Mouse (Mus musculus) limb, embryonic 10.5 days (tissue): ENCODE results near the gene Usp17ld. TPM values are rescaled to one million over a fixed set of nuclear protein-coding genes. Genes with fewer than 3 reads are reported as not detected.
"Not testable (repeated sequence)": the region's sequence is repeated elsewhere in the genome, so short reads cannot be mapped to it uniquely, and the experiment has no call there.

Source experiments
- DNase-seq: peaks from one replicate; pipeline ENCODE4 v3.0.0-alpha.2; 2017; ENCODE audit warnings: low spot score
- H3K27ac ChIP-seq: fragments of 300-500 bp; sonication (generic); 2 replicates; pipeline ENCODE4 v1.5.1; 2016; ENCODE audit warnings: mild to moderate bottlenecking
- H3K27me3 ChIP-seq: fragments of 300-500 bp; sonication (generic); 2 replicates; pipeline ENCODE4 v1.6.1; 2016; ENCODE audit warnings: low read depth, mild to moderate bottlenecking; ENCODE audit not compliant: poor library complexity, severe bottlenecking
- H3K36me3 ChIP-seq: fragments of 300-500 bp; sonication (generic); 2 replicates; pipeline ENCODE4 v1.6.1; 2016; ENCODE audit warnings: mild to moderate bottlenecking, moderate library complexity
- H3K4me1 ChIP-seq: fragments of 300-500 bp; sonication (generic); 2 replicates; pipeline ENCODE4 v1.6.1; 2016
- H3K4me3 ChIP-seq: fragments of 300-500 bp; sonication (generic); 2 replicates; pipeline ENCODE4 v1.5.1; 2016; ENCODE audit warnings: mild to moderate bottlenecking, moderate library complexity
- H3K9me3 ChIP-seq: fragments of 300-500 bp; sonication (generic); replicated peaks from 2 replicates; pipeline ENCODE4 v1.6.1; 2016; ENCODE audit warnings: mild to moderate bottlenecking
- WGBS: fragments of 180-500 bp; shearing (Covaris S2); methylation state at CpG from one replicate; pipeline ENCODE4 v1.1.7; 2016; 5-methylcytosine and 5-hydroxymethylcytosine counted together
- microRNA-seq: library from miRNA; unstranded; fragments of <30 nt; microRNA quantifications from one replicate; pipeline ENCODE4, GENCODE M21; 2017
- polyA plus RNA-seq: library from polyadenylated mRNA; unstranded; fragments of >200 nt; fragmentation: Nextera tagmentation; extraction: Ambion mirVana; gene quantifications from 2 replicates; pipeline ENCODE4 v1.2.1, GENCODE M21; 2016

Usp17ld gene
- polyA plus RNA-seq: not detected in 2 replicates

DNA sequence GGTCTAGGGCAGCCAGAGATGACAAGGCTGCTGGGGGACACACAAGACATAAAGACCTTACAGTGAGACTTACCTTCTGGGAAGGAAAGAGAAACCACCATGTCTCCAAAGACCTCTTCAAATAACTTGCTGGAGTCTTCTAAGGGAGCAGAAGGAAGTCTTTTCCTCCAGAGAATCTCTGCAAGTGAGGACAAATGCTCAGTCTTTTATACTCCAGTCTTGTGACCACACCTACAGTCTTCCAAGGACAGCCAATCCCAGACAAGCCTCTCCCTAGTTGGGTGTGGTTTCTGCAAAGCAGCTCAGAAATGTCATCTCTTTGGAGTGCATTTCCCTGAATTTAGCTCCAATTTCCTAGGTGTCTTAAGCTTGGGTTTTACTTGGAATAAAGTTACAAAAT, at the start of gene Usp17ld:
Gene Usp17ld, minus strand, starts transcription at position 101 of the 400 bp plus-strand sequence.
- H3K4me3 ChIP-seq, H3K27ac ChIP-seq, H3K9me3 ChIP-seq, H3K27me3 ChIP-seq, DNase-seq, H3K36me3 ChIP-seq, H3K4me1 ChIP-seq: not testable (repeated sequence)

- Histone ChIP-seq H3K27me3 (no peaks in the 10 kb centered on the region), H3K36me3 (no peaks in the 10 kb centered on the region), H3K4me3 (no peak within 1 kb of the TSS), H3K27ac (no peak within 1 kb of the TSS), H3K9me3 (no peaks in the 10 kb centered on the region), H3K4me1 (no peaks in the 10 kb centered on the region)
- no peak for DNase-seq
These were observed 35.6 kb downstream of the Usp17ld start, which contains the start of gene Olfr594 for GRCm38 (mm10) chr7:103216696-103217095. Olfr594 (plus strand) TSS chr7:103216996.

DNA sequence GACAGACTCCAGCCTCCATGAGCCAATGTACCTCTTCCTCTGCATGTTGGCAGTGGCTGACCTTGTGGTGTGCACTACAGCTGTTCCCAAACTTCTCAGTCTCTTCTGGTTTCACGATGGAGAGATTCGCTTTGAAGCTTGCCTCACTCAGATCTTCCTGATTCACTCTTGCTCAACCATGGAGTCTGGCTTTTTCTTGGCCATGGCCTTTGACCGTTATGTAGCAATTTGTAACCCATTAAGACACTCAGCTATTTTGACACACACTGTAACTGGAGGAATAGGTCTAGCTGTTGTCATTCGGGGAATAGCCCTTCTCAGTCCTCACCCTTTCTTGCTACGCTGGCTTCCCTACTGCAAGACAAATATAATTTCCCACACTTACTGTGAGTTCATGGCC, 40.3 kb downstream of the Usp17ld start:
- not testable (repeated sequence) for H3K27ac ChIP-seq, H3K36me3 ChIP-seq, DNase-seq, H3K27me3 ChIP-seq, H3K9me3 ChIP-seq, H3K4me3 ChIP-seq, H3K4me1 ChIP-seq
- 89% methylated on average over 5 of the region's 5 CpGs for WGBS

DNA sequence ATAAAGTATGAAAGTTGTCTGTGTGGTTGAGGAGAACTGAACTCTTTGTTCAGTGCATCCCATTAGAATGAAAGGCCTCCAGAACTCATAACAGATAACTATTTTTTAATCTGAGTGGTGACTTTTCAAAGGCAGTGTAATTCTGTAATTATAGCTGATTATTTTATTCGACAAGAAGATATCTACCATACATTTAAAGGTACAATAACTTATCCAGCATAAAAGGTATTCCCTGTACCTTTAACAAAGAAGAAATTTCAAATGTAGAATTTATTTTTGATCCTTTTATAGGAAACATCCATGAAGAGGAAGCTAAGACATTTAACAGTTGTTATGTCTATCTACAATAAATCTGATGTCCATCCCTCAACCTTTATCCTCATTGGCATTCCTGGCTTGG, 40.7 kb downstream of the Usp17ld start, which contains the start of gene Olfr593:
Gene Olfr593, plus strand, starts transcription at position 301 of the 400 bp plus-strand sequence.
- Histone ChIP-seq H3K4me1 (no peaks in the 10 kb centered on the region), H3K9me3 (no peaks in the 10 kb centered on the region), H3K27me3 (no peaks in the 10 kb centered on the region), H3K36me3 (no peaks in the 10 kb centered on the region), H3K27ac (no peak within 1 kb of the TSS), H3K4me3 (no peak within 1 kb of the TSS)
- WGBS: 70% methylated on average over 1 of the region's 1 CpGs
- no peak for DNase-seq

Small RNAs within 50 kb of the gene (microRNA-seq; reads per million reads assigned to microRNA genes)
- gene Gm23550 (not detected), gene Gm25171 (not detected)

Other genes starting within 250 kb of the Usp17ld start
- not detected in 2 replicates for gene Olfr582, start 214.5 kb downstream of the Usp17ld start, polyA plus RNA-seq
- gene Olfr583, start 201.2 kb downstream of the Usp17ld start, polyA plus RNA-seq: not detected in 2 replicates
- not detected in 2 replicates for gene Olfr584, start 170.6 kb downstream of the Usp17ld start, polyA plus RNA-seq
- not detected in 2 replicates for gene Olfr585, start 154.8 kb downstream of the Usp17ld start, polyA plus RNA-seq
- gene Olfr586, start 126.9 kb downstream of the Usp17ld start, polyA plus RNA-seq: not detected in 2 replicates
- not detected in 2 replicates for gene Olfr588-ps1, start 111.6 kb downstream of the Usp17ld start, polyA plus RNA-seq
- not detected in 2 replicates for gene Olfr589, start 96.1 kb downstream of the Usp17ld start, polyA plus RNA-seq
- not detected in 2 replicates for gene Olfr591, start 74.2 kb downstream of the Usp17ld start, polyA plus RNA-seq
- gene Olfr592, start 67.7 kb downstream of the Usp17ld start, polyA plus RNA-seq: not detected in 2 replicates
- not detected in 2 replicates for gene Olfr593, start 40.6 kb downstream of the Usp17ld start, polyA plus RNA-seq
- not detected in 2 replicates for gene Olfr594, start 35.5 kb downstream of the Usp17ld start, polyA plus RNA-seq
- gene Olfr596, start 53.1 kb upstream of the Usp17ld start, polyA plus RNA-seq: not detected in 2 replicates
- not detected in 2 replicates for gene Olfr597, start 63.8 kb upstream of the Usp17ld start, polyA plus RNA-seq
- not detected in 2 replicates for gene Olfr598, start 71.1 kb upstream of the Usp17ld start, polyA plus RNA-seq
- gene Olfr599, start 83.4 kb upstream of the Usp17ld start, polyA plus RNA-seq: not detected in 2 replicates
- gene Olfr600, start 97.2 kb upstream of the Usp17ld start, polyA plus RNA-seq: not detected in 2 replicates
- not detected in 2 replicates for gene Olfr601, start 110.2 kb upstream of the Usp17ld start, polyA plus RNA-seq
- not detected in 2 replicates for gene Olfr603, start 133.7 kb upstream of the Usp17ld start, polyA plus RNA-seq
- 0.08 TPM in 1 of 2 replicates, not detected in the other for gene Usp17lc, start 162.6 kb upstream of the Usp17ld start, polyA plus RNA-seq
- not detected in 2 replicates for gene Olfr605, start 192.9 kb upstream of the Usp17ld start, polyA plus RNA-seq
- gene Olfr606, start 196.5 kb upstream of the Usp17ld start, polyA plus RNA-seq: not detected in 2 replicates
- gene Olfr607, start 211.6 kb upstream of the Usp17ld start, polyA plus RNA-seq: not detected in 2 replicates
- gene Olfr608, start 217.4 kb upstream of the Usp17ld start, polyA plus RNA-seq: not detected in 2 replicates
- not detected in 2 replicates for gene Olfr609, start 245.6 kb upstream of the Usp17ld start, polyA plus RNA-seq